Mouse (Mus musculus) limb, embryonic 14.5 days (tissue): Measurements from ENCODE around the gene Cabp1. TPM values are rescaled to one million over a fixed set of nuclear protein-coding genes. Genes with fewer than 3 reads are reported as not detected.
A peak's percentile ranks its signal among the peaks of the same experiment; 100 is the strongest.

ENCODE experiments used
- ATAC-seq: fragments of 200-750 bp; cut with Nextera tagmentation; 2 replicates; pipeline ENCODE4 v1.8.0; 2017; ENCODE audit warnings: low read depth, moderate number of reproducible peaks, moderate TSS enrichment; ENCODE audit not compliant: low FRiP score
- DNase-seq: peaks from one replicate; pipeline ENCODE4 v3.0.0-alpha.2; 2015; ENCODE audit warnings: low spot score
- H3K27ac ChIP-seq: fragments of 300-500 bp; sonication (generic); replicated peaks from 2 replicates; pipeline ENCODE4 v1.5.1; 2014; ENCODE audit warnings: low read depth, mild to moderate bottlenecking, low read length, moderate library complexity, mixed read lengths
- H3K27me3 ChIP-seq: fragments of 300-500 bp; sonication (generic); 2 replicates; pipeline ENCODE4 v1.6.1; 2014; ENCODE audit warnings: low read length, mixed read lengths; ENCODE audit not compliant: control insufficient read depth, insufficient read depth
- H3K36me3 ChIP-seq: fragments of 300-500 bp; sonication (generic); 2 replicates; pipeline ENCODE4 v1.6.1; 2014; ENCODE audit warnings: mild to moderate bottlenecking, low read length, moderate library complexity, mixed read lengths; ENCODE audit not compliant: control insufficient read depth, insufficient read depth
- H3K4me1 ChIP-seq: fragments of 300-500 bp; sonication (generic); 2 replicates; pipeline ENCODE4 v1.6.1; 2014; ENCODE audit warnings: antibody characterized with exemption, low read length, mixed read lengths; ENCODE audit not compliant: control insufficient read depth, insufficient read depth
- H3K4me2 ChIP-seq: fragments of 300-500 bp; sonication (generic); replicated peaks from 2 replicates; pipeline ENCODE4 v1.6.1; 2014; ENCODE audit warnings: low read depth, mild to moderate bottlenecking, low read length, moderate library complexity; ENCODE audit not compliant: severe bottlenecking
- H3K4me3 ChIP-seq: fragments of 300-500 bp; sonication (generic); replicated peaks from 2 replicates; pipeline ENCODE4 v1.5.1; 2014; ENCODE audit warnings: low read length
- H3K9ac ChIP-seq: fragments of 300-500 bp; sonication (generic); 2 replicates; pipeline ENCODE4 v1.6.1; 2014; ENCODE audit warnings: mild to moderate bottlenecking, low read depth, low read length, moderate library complexity; ENCODE audit not compliant: severe bottlenecking
- H3K9me3 ChIP-seq: fragments of 300-500 bp; sonication (generic); 2 replicates; pipeline ENCODE4 v1.6.1; 2016; ENCODE audit warnings: low read length; ENCODE audit not compliant: control insufficient read depth
- POLR2A ChIP-seq: fragments of 200-500 bp; IDR thresholded peaks from 2 replicates; pipeline ENCODE4 v1.8.0; 2012; ENCODE audit warnings: inconsistent platforms, mild to moderate bottlenecking, moderate library complexity, borderline replicate concordance; ENCODE audit not compliant: insufficient read depth, insufficient read length; ENCODE audit errors: extremely low read depth
- WGBS: fragments of 180-500 bp; shearing (Covaris S2); extraction: QIAGEN DNeasy Blood & Tissue Kit; methylation state at CpG from one replicate; pipeline ENCODE4 v1.1.7; 2014; 5-methylcytosine and 5-hydroxymethylcytosine counted together
- polyA plus RNA-seq, 2 experiments: library from polyadenylated mRNA; depleted of rRNA in 1 of 2; stranded (reverse) in 1 of 2; unstranded in 1 of 2; fragments of >200 nt; fragmentation: Nextera tagmentation in 1 of 2; extraction: Ambion mirVana in 1 of 2; gene quantifications; 2 replicates each; pipeline versions ENCODE4 v1.2.1 to v1.2.3; 2012 to 2014

Cabp1 gene
- polyA plus RNA-seq, 2 experiments, result 1.5 to 4.7 TPM

GRCm38 (mm10) chr5:115118961-115119570 is 75.1 kb downstream of the Cabp1 start, which contains the start of gene Acads:
Gene Acads (minus strand): TSS chr5:115119346.
- Histone ChIP-seq H3K4me1 (no peaks in the 10 kb centered on the region), H3K27ac (0 out of 2 replicates have a peak within 1 kb of the TSS, but pooled peaks have one; percentile 28), H3K9me3 (no peaks in the 10 kb centered on the region), H3K36me3 (peaks cover 35% of the 10 kb centered on the region), H3K4me3 (peak within 1 kb of the TSS; percentile 53), H3K27me3 (no peaks in the 10 kb centered on the region), H3K4me2 (peak within 1 kb of the TSS; percentile 58), H3K9ac (peak within 1 kb of the TSS; percentile 68)
- DNase-seq (peak; percentile 64), ATAC-seq (peak; percentile 94)
- TF ChIP-seq POLR2A, result no peak
- 3% methylated on average over 39 of the region's 39 CpGs for WGBS

Other genes with a start within 250 kb of the Cabp1 start
- gene Hnf1a, start 223.3 kb downstream of the Cabp1 start, polyA plus RNA-seq (2012; rRNA removed), result 0.03 and 0.08 TPM in 2 replicates
- 0.06 TPM in 1 of 2 replicates, not detected in the other for gene Hnf1a, start 223.3 kb downstream of the Cabp1 start, polyA plus RNA-seq (2014; fragmentation: Nextera tagmentation; extraction: Ambion mirVana)
- 100 and 143 TPM in 2 replicates for gene Sppl3, start 183.2 kb downstream of the Cabp1 start, polyA plus RNA-seq (2012; rRNA removed)
- gene Sppl3, start 183.2 kb downstream of the Cabp1 start, polyA plus RNA-seq (2014; fragmentation: Nextera tagmentation; extraction: Ambion mirVana), result 42.7 and 74.3 TPM in 2 replicates
- gene Gm10401, start 96.1 kb downstream of the Cabp1 start, polyA plus RNA-seq (2012; rRNA removed), result not detected in 2 replicates
- gene Gm10401, start 96.1 kb downstream of the Cabp1 start, polyA plus RNA-seq (2014; fragmentation: Nextera tagmentation; extraction: Ambion mirVana), result 58.2 and 63.5 TPM in 2 replicates
- gene Acads, start 75.0 kb downstream of the Cabp1 start, polyA plus RNA-seq (2012; rRNA removed), result 50.5 and 59.8 TPM in 2 replicates
- 27.6 and 30.9 TPM in 2 replicates for gene Acads, start 75.0 kb downstream of the Cabp1 start, polyA plus RNA-seq (2014; fragmentation: Nextera tagmentation; extraction: Ambion mirVana)
- 44.3 and 53.9 TPM in 2 replicates for gene Unc119b, start 59.4 kb downstream of the Cabp1 start, polyA plus RNA-seq (2012; rRNA removed)
- gene Unc119b, start 59.4 kb downstream of the Cabp1 start, polyA plus RNA-seq (2014; fragmentation: Nextera tagmentation; extraction: Ambion mirVana), result 38.4 and 41.1 TPM in 2 replicates
- gene Mlec, start 36.2 kb downstream of the Cabp1 start, polyA plus RNA-seq (2012; rRNA removed), result 182 and 215 TPM in 2 replicates
- gene Mlec, start 36.2 kb downstream of the Cabp1 start, polyA plus RNA-seq (2014; fragmentation: Nextera tagmentation; extraction: Ambion mirVana), result 73.7 and 77.8 TPM in 2 replicates
- gene Pop5, start 41.5 kb upstream of the Cabp1 start, polyA plus RNA-seq (2012; rRNA removed), result 51.6 and 61.7 TPM in 2 replicates
- 90.3 and 107 TPM in 2 replicates for gene Pop5, start 41.5 kb upstream of the Cabp1 start, polyA plus RNA-seq (2014; fragmentation: Nextera tagmentation; extraction: Ambion mirVana)
- 163 and 180 TPM in 2 replicates for gene Rnf10, start 78.5 kb upstream of the Cabp1 start, polyA plus RNA-seq (2012; rRNA removed)
- gene Rnf10, start 78.5 kb upstream of the Cabp1 start, polyA plus RNA-seq (2014; fragmentation: Nextera tagmentation; extraction: Ambion mirVana), result 86.7 and 95.6 TPM in 2 replicates
- 11.5 and 13.7 TPM in 2 replicates for gene Coq5, start 85.3 kb upstream of the Cabp1 start, polyA plus RNA-seq (2012; rRNA removed)
- 38.5 and 39.9 TPM in 2 replicates for gene Coq5, start 85.3 kb upstream of the Cabp1 start, polyA plus RNA-seq (2014; fragmentation: Nextera tagmentation; extraction: Ambion mirVana)
- gene Dynll1, start 106.6 kb upstream of the Cabp1 start, polyA plus RNA-seq (2012; rRNA removed), result 503 and 1,052 TPM in 2 replicates
- 1,814 and 1,833 TPM in 2 replicates for gene Dynll1, start 106.6 kb upstream of the Cabp1 start, polyA plus RNA-seq (2014; fragmentation: Nextera tagmentation; extraction: Ambion mirVana)
- 132 and 137 TPM in 2 replicates for gene Srsf9, start 132.8 kb upstream of the Cabp1 start, polyA plus RNA-seq (2012; rRNA removed)
- gene Srsf9, start 132.8 kb upstream of the Cabp1 start, polyA plus RNA-seq (2014; fragmentation: Nextera tagmentation; extraction: Ambion mirVana), result 252 and 271 TPM in 2 replicates
- gene Gatc, start 146.8 kb upstream of the Cabp1 start, polyA plus RNA-seq (2012; rRNA removed), result 23.7 TPM in 2 replicates
- gene Gatc, start 146.8 kb upstream of the Cabp1 start, polyA plus RNA-seq (2014; fragmentation: Nextera tagmentation; extraction: Ambion mirVana), result 29.6 and 33.3 TPM in 2 replicates
- gene Triap1, start 146.8 kb upstream of the Cabp1 start, polyA plus RNA-seq (2012; rRNA removed), result 27.6 and 28.7 TPM in 2 replicates
- 61.7 and 62.2 TPM in 2 replicates for gene Triap1, start 146.8 kb upstream of the Cabp1 start, polyA plus RNA-seq (2014; fragmentation: Nextera tagmentation; extraction: Ambion mirVana)
- gene Cox6a1, start 154.6 kb upstream of the Cabp1 start, polyA plus RNA-seq (2012; rRNA removed), result 902 and 1,086 TPM in 2 replicates
- 766 and 836 TPM in 2 replicates for gene Cox6a1, start 154.6 kb upstream of the Cabp1 start, polyA plus RNA-seq (2014; fragmentation: Nextera tagmentation; extraction: Ambion mirVana)
- gene Msi1, start 235.2 kb upstream of the Cabp1 start, polyA plus RNA-seq (2012; rRNA removed), result 40.6 and 51.6 TPM in 2 replicates
- gene Msi1, start 235.2 kb upstream of the Cabp1 start, polyA plus RNA-seq (2014; fragmentation: Nextera tagmentation; extraction: Ambion mirVana), result 15.5 and 18.0 TPM in 2 replicates